Mouse (Mus musculus): Measurements from ENCODE around the gene Uspl1. TPM values are rescaled to one million over a fixed set of nuclear protein-coding genes. Genes with fewer than 3 reads are reported as not detected.

Uspl1 gene
- polyA plus RNA-seq, 1 experiment from 2014 or later = 24.2 TPM

DNA sequence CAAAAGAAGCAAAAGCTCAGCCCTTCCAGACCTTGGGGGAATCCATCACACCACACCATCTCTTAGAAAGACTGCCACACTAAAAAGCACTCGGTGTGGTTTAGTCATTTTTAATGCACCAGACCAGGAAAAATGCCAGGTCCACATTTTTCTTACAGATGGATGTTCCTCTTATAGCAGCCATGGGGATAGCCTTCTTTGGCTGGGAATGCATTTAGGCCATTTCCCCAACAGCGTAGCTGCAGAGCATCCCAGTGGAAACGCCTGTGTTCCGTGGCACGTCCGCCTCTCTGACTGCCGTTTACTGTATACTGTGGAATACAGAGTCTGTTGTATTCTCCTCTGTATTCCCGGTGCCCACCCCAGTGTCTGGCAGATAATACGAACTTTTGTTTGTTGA, 15.3 kb upstream of the Uspl1 start:
- no peak overlapping the region for H3K4me2 ChIP-seq
- no peaks in the 10 kb centered on the region for H3K27me3 ChIP-seq
- no peak overlapping the region for H3K27ac ChIP-seq
- H3K4me3 ChIP-seq (replicated peaks) = no peak overlapping the region
- ATAC-seq (ENCODE audit: low read depth) = no peak
- DNase-seq = no peak
- no peaks in the 10 kb centered on the region for H3K9me3 ChIP-seq (replicated peaks)
- 82% methylated on average over 9 of the region's 9 CpGs for WGBS (ENCODE audit: insufficient replicate concordance)
- no peaks in the 10 kb centered on the region for H3K4me1 ChIP-seq (replicated peaks)
- H3K36me3 ChIP-seq = no peaks in the 10 kb centered on the region
- H3K9ac ChIP-seq = no peak overlapping the region

DNA sequence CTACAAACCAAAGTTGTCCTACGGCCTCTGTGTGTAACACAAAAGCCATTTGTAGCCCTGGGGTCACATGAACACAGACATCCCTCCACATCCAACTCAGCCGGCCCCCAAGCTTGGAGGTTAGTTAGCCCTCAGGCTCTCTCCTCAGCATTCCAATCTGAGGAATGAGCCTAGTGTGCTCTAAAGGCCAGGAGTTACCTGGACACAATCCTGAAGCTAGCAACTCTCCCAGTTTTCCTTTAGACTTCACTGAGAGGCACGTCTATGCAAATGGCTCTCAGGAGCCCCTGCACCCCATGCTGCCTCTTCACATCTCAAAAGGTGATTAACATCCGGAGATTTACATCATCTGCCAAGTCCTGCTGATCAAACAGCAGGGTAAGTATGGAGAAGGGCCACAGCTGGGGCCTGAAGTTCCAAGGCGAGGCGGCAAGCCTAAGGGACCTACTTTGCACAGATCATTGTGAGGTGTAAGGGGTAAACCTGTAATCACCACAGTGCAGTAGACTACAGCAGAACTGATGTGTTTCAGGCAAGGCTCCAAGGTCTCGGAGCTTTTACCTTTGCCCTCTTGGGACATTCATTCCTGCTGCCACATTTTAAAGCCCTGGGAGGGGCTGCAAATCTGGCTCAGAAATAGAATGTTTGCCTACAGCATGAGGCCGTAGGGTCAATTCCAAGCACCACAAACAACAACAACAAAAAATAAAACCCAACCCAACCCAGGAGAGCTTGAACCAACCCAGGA, 13.1 kb upstream of the Uspl1 start:
- no peaks in the 10 kb centered on the region for H3K36me3 ChIP-seq
- H3K4me2 ChIP-seq = no peak overlapping the region
- ATAC-seq (ENCODE audit: low read depth) (peak; percentile 31; the same call in 1 of the 2 replicates), DNase-seq (no peak)
- no peaks in the 10 kb centered on the region for H3K9me3 ChIP-seq (replicated peaks)
- H3K4me3 ChIP-seq (replicated peaks) = no peak overlapping the region
- WGBS (ENCODE audit: insufficient replicate concordance) = 61% methylated on average over 8 of the region's 8 CpGs
- H3K9ac ChIP-seq = no peak overlapping the region
- no peak overlapping the region for H3K27ac ChIP-seq
- no peaks in the 10 kb centered on the region for H3K27me3 ChIP-seq
- H3K4me1 ChIP-seq (replicated peaks) = no peaks in the 10 kb centered on the region

DNA sequence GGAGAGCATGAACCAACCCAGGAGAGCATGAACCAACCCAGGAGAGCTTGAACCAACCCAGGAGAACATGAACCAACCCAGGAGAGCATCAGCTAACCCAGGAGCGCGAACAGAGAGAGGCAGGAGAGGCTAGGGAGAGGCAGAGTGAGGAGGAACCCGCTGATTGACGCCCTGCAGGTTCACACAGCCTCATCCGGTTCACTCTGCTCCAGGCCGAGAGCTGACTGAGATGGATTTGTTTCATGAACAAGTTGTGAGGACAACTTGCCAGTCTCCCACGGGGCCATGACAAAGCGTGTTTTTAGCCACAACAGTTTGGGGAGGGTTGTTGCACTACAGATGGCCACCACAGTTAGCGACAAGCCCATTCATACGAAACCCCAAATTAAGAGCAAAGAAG, 11.9 kb upstream of the Uspl1 start:
- Histone ChIP-seq H3K9ac (no peak overlapping the region), H3K4me1 (replicated peaks) (no peaks in the 10 kb centered on the region), H3K4me3 (replicated peaks) (no peak overlapping the region), H3K4me2 (no peak overlapping the region), H3K36me3 (no peaks in the 10 kb centered on the region), H3K27ac (no peak overlapping the region), H3K27me3 (no peaks in the 10 kb centered on the region), H3K9me3 (replicated peaks) (no peaks in the 10 kb centered on the region)
- no peak for DNase-seq
- ATAC-seq (ENCODE audit: low read depth) = no peak
- WGBS (ENCODE audit: insufficient replicate concordance) = 52% methylated on average over 10 of the region's 10 CpGs

DNA sequence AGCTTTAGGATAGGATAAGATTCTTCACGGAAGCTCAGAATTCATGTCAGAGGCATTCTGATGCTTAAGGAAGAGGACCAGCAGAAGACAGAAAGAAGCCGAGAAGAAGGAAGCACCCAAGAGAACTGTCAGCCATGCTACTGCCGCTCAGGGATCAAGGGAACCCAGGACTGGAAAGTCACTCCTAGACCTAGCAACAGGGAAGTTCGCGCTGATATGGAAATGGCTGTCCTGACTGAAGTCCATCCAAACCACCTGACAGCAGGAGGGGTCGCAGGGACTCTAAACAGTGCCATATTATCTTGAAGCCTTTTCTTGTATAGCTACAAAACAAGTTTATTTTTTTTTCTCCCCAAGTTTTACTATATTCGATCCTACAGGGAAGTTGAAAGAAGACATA, 9.6 kb upstream of the Uspl1 start:
- H3K27me3 ChIP-seq = no peaks in the 10 kb centered on the region
- H3K4me1 ChIP-seq (replicated peaks) = no peaks in the 10 kb centered on the region
- no peaks in the 10 kb centered on the region for H3K9me3 ChIP-seq (replicated peaks)
- H3K4me3 ChIP-seq (replicated peaks) = no peak overlapping the region
- DNase-seq = no peak
- H3K36me3 ChIP-seq = no peaks in the 10 kb centered on the region
- H3K27ac ChIP-seq = no peak overlapping the region
- WGBS (ENCODE audit: insufficient replicate concordance) = 74% methylated on average over 7 of the region's 7 CpGs
- H3K4me2 ChIP-seq = no peak overlapping the region
- ATAC-seq (ENCODE audit: low read depth) = no peak
- H3K9ac ChIP-seq = no peak overlapping the region

DNA sequence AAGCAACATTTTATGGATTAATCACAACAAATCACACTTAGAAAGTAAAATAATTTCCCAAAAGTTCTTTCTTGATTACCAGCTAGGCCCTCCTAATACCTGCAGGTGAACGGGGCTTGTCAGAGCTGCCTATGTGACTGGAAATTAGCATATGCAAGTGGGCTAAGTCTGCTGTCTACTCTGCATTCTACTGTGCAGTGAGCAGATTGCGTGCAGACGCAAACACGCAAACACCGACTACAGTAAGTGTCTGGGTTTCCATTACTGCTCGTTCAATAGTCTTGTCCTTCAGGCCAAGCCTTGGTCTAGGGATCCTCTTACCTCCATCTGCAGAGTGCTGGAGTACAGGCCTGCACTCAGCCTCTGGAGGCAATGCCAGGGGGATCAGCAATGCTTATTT, 8.4 kb upstream of the Uspl1 start:
- Histone ChIP-seq H3K9ac (no peak overlapping the region), H3K36me3 (no peaks in the 10 kb centered on the region)
- no peak for DNase-seq

DNA sequence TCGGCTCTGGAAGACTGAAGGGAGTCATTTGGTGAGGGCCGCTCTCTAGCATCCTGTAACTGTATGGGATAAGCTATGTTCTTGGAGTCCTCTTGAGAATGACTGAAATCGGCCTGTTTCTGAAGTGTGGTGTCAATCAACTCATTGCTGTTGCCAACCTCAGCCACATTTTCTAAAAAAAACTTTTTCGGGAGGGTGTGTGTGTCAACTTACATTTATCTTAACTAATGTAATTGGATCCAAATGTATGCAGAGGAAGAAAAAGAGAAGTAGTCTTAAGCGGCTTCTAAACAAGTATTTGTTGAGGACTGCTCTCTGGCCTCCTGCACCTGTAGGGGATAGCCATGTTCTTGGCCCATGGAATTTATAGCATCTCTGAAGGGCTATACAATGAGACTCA, 6.1 kb upstream of the Uspl1 start:
- DNase-seq (no peak), ATAC-seq (ENCODE audit: low read depth) (no peak)
- H3K9me3 ChIP-seq (replicated peaks) = no peaks in the 10 kb centered on the region
- H3K27me3 ChIP-seq = no peaks in the 10 kb centered on the region
- 71% methylated on average over 5 of the region's 5 CpGs for WGBS (ENCODE audit: insufficient replicate concordance)
- H3K9ac ChIP-seq = no peak overlapping the region
- H3K4me1 ChIP-seq (replicated peaks) = peaks cover 9% of the 10 kb centered on the region
- H3K4me3 ChIP-seq (replicated peaks) = no peak overlapping the region
- H3K4me2 ChIP-seq = no peak overlapping the region
- H3K36me3 ChIP-seq = no peaks in the 10 kb centered on the region
- no peak overlapping the region for H3K27ac ChIP-seq

More for the DNA sequence above, 8.4 kb upstream of the Uspl1 start:
- Histone ChIP-seq H3K27me3 (no peaks in the 10 kb centered on the region), H3K27ac (no peak overlapping the region), H3K9me3 (replicated peaks) (no peaks in the 10 kb centered on the region), H3K4me3 (replicated peaks) (no peak overlapping the region), H3K4me1 (replicated peaks) (no peaks in the 10 kb centered on the region), H3K4me2 (no peak overlapping the region)
- WGBS (ENCODE audit: insufficient replicate concordance) = 87% methylated on average over 6 of the region's 6 CpGs
- no peak for ATAC-seq (ENCODE audit: low read depth)

DNA sequence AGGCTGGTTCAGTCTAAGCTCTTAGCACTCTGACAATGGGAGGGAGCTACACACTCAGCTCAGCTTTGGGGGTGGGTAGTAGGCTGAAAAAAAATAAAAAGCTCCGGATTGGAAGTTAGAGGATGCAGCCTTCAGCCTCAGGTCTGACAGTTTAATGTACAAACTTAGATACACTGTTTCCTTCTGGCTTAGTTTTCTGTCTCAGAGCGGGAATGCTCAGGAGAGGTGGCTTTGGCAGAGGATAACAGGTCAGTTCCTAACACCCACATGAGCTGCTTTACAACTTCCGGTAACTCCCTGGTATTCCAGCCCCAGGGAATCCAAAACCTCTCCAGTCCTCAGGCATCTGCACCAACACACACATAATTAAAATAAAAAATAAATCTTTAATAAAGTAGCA, 4.3 kb upstream of the Uspl1 start:
- H3K27ac ChIP-seq = no peak overlapping the region

DNA sequence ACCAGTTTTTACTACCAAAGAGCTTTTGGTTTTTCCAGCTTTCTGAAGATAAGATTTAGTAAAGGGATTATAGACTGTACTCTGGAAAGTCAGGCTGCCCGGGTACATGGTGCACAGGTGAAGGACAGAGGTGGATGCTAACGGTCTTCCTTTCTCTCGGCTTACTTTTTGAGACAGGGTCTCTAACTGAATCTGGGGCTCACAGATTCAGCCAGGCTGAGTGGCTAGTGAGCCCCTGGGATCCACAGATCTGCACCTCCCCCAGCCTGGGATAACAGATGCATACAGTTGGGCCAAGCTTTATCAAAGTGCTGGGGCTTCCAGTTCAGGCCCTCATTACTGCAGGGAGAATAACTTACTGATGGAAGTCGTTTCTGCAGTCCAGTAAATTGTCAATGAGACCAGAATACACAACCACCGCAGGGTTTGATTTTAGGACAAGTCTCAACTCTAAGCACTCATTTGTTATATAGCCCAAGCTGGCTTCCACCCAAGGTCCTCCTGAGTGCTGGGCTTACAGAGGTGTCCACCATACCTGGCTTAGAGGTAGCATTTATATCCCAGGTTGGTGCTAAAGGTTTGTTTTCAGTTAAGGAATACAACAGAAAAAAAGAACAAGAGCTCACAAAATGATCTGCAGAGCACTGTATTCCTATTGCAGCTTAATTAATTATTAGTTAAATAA, 1.8 kb upstream of the Uspl1 start:
- H3K9ac ChIP-seq = peak overlapping the region; percentile 47; the same call in 1 of the 2 replicates
- peak overlapping the region; percentile 45 for H3K4me2 ChIP-seq
- no peak for ATAC-seq (ENCODE audit: low read depth)
- peaks cover 31% of the 10 kb centered on the region for H3K4me1 ChIP-seq (replicated peaks)
- peak overlapping the region; percentile 11; the same call in 1 of the 2 replicates for H3K27ac ChIP-seq
- WGBS (ENCODE audit: insufficient replicate concordance) = 71% methylated on average over 5 of the region's 5 CpGs
- no peak for DNase-seq
- H3K27me3 ChIP-seq = no peaks in the 10 kb centered on the region
- no peaks in the 10 kb centered on the region for H3K9me3 ChIP-seq (replicated peaks)
- no peak overlapping the region for H3K4me3 ChIP-seq (replicated peaks)
- 0 out of 2 replicates have a peak, but pooled peaks cover 4% of the 10 kb centered on the region for H3K36me3 ChIP-seq

More for the DNA sequence above, 4.3 kb upstream of the Uspl1 start:
- ATAC-seq (ENCODE audit: low read depth) (no peak), DNase-seq (no peak)
- Histone ChIP-seq H3K9me3 (replicated peaks) (no peaks in the 10 kb centered on the region), H3K4me2 (no peak overlapping the region), H3K4me1 (replicated peaks) (peaks cover 9% of the 10 kb centered on the region), H3K4me3 (replicated peaks) (no peak overlapping the region), H3K36me3 (no peaks in the 10 kb centered on the region), H3K9ac (no peak overlapping the region), H3K27me3 (no peaks in the 10 kb centered on the region)
- 84% methylated on average over 3 of the region's 3 CpGs for WGBS (ENCODE audit: insufficient replicate concordance)

DNA sequence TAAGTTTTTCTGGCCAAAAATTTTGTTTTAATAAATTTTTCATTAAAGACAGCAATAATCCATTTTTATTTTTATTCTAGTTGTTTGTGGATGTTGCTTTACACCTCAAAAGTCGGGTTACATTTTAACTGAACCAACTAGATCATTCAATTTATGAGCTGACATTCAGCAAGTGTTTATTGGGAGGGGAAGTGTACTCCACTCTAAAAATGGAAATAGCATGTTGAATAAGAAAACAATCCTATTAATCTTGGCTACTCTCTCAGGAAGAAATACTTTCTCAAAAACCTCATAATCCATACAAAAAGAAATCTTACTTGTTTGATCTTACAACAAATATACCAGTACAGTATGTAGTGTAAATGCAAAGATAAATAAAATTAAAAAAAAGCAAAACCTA, 1.0 kb upstream of the Uspl1 start:
- no peak for ATAC-seq (ENCODE audit: low read depth)

DNA sequence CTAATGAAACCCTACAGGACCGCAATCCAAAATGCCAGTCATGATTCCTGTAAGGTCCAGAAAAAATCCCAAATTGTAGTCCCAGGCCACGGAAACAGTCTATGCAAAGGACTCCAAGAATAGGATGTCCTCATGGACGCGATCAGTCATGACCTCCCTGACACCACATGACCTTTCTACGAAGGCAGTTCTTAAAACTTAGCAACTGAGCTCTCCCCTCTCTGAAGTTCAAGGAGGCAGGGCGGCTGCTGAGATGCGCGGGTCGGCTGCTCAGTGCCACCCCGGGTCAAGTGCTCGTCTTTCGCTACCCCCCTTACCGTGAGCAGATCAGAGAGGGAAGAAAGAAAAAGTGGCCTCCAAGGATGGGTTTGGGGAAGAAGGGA, 438 bp upstream of the Uspl1 start:
- Histone ChIP-seq H3K4me2 (peak overlapping the region; percentile 72), H3K27ac (peak overlapping the region; percentile 96), H3K4me3 (replicated peaks) (peak overlapping the region; percentile 72), H3K36me3 (peaks cover 11% of the 10 kb centered on the region; the same call in 1 of the 2 replicates), H3K27me3 (no peaks in the 10 kb centered on the region), H3K9me3 (replicated peaks) (no peaks in the 10 kb centered on the region), H3K4me1 (replicated peaks) (peaks cover 31% of the 10 kb centered on the region), H3K9ac (peak overlapping the region; percentile 86)
- ATAC-seq (ENCODE audit: low read depth) (peak; percentile 55), DNase-seq (no peak)
- under 1% methylated on average over 13 of the region's 13 CpGs for WGBS (ENCODE audit: insufficient replicate concordance)

More for the DNA sequence above, 1.0 kb upstream of the Uspl1 start:
- WGBS (ENCODE audit: insufficient replicate concordance) = 28% methylated on average over 1 of the region's 1 CpGs
- H3K4me1 ChIP-seq (replicated peaks) = peaks cover 31% of the 10 kb centered on the region
- H3K9me3 ChIP-seq (replicated peaks) = no peaks in the 10 kb centered on the region
- peak overlapping the region; percentile 96 for H3K27ac ChIP-seq
- peaks cover 7% of the 10 kb centered on the region; the same call in 1 of the 2 replicates for H3K36me3 ChIP-seq
- DNase-seq = no peak
- peak overlapping the region; percentile 72 for H3K4me2 ChIP-seq
- peak overlapping the region; percentile 72 for H3K4me3 ChIP-seq (replicated peaks)
- no peaks in the 10 kb centered on the region for H3K27me3 ChIP-seq
- H3K9ac ChIP-seq = peak overlapping the region; percentile 86

DNA sequence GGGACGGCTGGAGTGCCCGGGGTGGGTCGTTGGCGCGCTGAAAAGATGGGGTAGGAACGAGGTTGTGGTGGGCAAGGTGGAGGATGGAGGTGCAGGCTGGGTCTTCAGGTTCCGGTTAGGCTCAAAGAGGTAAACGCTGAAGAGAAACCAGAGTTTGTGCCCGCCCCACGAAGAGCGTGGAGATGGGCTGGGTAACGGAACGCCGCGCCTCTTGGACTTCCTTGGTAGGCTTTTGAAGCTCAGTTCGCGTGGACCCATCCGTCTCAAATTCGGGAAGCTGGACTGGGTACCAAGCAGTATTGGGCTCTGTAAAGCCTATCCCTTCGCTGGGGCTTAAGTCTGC, 665 bp downstream of the Uspl1 start:
- peak overlapping the region; percentile 96 for H3K27ac ChIP-seq
- peaks cover 41% of the 10 kb centered on the region for H3K4me1 ChIP-seq (replicated peaks)
- H3K9ac ChIP-seq = peak overlapping the region; percentile 82
- DNase-seq (no peak), ATAC-seq (ENCODE audit: low read depth) (peak; percentile 12)
- WGBS (ENCODE audit: insufficient replicate concordance) = 0% methylated on average over 20 of the region's 20 CpGs
- H3K4me2 ChIP-seq = peak overlapping the region; percentile 79
- peaks cover 21% of the 10 kb centered on the region for H3K36me3 ChIP-seq
- no peaks in the 10 kb centered on the region for H3K9me3 ChIP-seq (replicated peaks)
- no peaks in the 10 kb centered on the region for H3K27me3 ChIP-seq
- H3K4me3 ChIP-seq (replicated peaks) = peak overlapping the region; percentile 72
